Comparison of ENCODE assay signal across 8 mouse cellular contexts in the genomic region with DNA sequence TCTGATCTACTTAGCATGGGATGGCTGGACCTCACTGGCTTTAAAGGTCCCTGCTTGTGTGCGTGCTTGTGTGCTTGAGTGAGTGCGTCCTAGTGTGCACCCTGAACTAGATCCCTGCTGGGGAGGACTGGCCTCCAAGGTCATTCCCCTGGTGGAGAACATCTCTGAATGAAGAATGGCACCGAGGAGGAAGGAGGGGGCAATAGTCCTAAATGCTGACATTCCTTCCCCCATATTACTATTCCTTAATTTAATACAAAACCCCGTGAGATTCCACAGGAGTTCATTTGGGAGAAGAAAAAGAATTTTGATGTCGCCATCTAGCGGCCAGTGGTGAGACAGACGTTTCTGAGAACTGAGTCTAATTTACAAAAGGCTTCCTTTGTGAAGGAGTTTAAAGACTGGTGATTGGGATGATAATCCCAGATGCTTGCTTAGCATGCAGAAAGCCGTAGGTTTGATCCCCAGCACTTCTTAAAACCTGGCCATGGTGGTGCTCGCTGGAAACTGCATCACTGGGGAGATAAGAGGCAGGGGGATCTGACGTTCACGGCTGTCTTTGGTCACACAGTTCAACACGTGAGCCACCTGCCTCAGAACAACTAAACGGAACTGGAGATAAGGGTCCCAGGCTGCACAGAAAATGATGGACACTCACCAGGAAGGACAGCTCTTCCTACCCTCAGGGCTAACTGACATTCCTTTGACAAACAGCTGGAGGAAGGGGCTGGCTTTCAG. TPM values are rescaled to one million over a fixed set of nuclear protein-coding genes. Genes with fewer than 3 reads are reported as not detected.
DNase-seq lines count a peak whose midpoint lies in the region; ATAC-seq lines count a peak whose summit lies in the region.
"Not testable (repeated sequence)": the region's sequence is repeated elsewhere in the genome, so short reads cannot be mapped to it uniquely, and the experiment has no call there.

No protein-coding gene starts in this region.

- H3K9ac ChIP-seq in intestine, embryonic 14.5 days (ENCODE audit: low read length): not testable (repeated sequence)

- H3K4me3 ChIP-seq in intestine, embryonic 14.5 days (ENCODE audit: low read depth, low read length): not testable (repeated sequence)

- H3K4me1 ChIP-seq in intestine, embryonic 14.5 days (replicated peaks; ENCODE audit: control insufficient read depth, insufficient read depth, low read length): not testable (repeated sequence)

- 40% methylated on average over 13 of the region's 13 CpGs for WGBS in intestine, embryonic 14.5 days

- ATAC-seq in intestine, embryonic 14.5 days (replicated peaks; ENCODE audit: low FRiP score, low TSS enrichment, low read depth): peak; percentile 94
- peak; percentile 72 for ATAC-seq in megakaryocyte, adult 5-6 weeks (ENCODE audit: poor library complexity, severe bottlenecking)

- DNase-seq in adrenal gland, adult 2 months: peak; percentile 81
- DNase-seq in embryo, embryonic 11.5 days (ENCODE audit: low read depth, low spot score): peak; percentile 87
- DNase-seq in gastrocnemius, postnatal 36 days: peak; percentile 38 to 69
- peak; percentile 98 for DNase-seq in intestine, embryonic 14.5 days (ENCODE audit: low spot score)
- DNase-seq in left cerebral cortex, adult 8-10 months (ENCODE audit: low spot score in 2 of 2): peak; percentile 65 to 95
- DNase-seq in right cerebral cortex, postnatal 14 days: peak; percentile 98
- peak; percentile 71 for DNase-seq in yolk sac, embryonic 10.5 days (ENCODE audit: low spot score)

- not testable (repeated sequence) for H3K9me3 ChIP-seq in intestine, embryonic 14.5 days (ENCODE audit: control insufficient read depth, low read length)

- intact Hi-C loops in gastrocnemius, postnatal 36 days (cut with DNase I): not testable (repeated sequence)

- H3K4me2 ChIP-seq in intestine, embryonic 14.5 days (ENCODE audit: low read length): not testable (repeated sequence)

- H3K27ac ChIP-seq in intestine, embryonic 14.5 days (ENCODE audit: low read depth): not testable (repeated sequence)

- H3K36me3 ChIP-seq in intestine, embryonic 14.5 days (ENCODE audit: control insufficient read depth, insufficient read depth, low read length): not testable (repeated sequence)

- not testable (repeated sequence) for H3K27me3 ChIP-seq in intestine, embryonic 14.5 days (replicated peaks; ENCODE audit: control insufficient read depth, insufficient read depth, low read length)

RNA-seq across cellular contexts. Expression of a gene that starts 26.2 kb away (rescaled TPM):
- under 1 TPM; 0.35 to 0.84 TPM for total RNA-seq in adrenal gland, adult 2 months (2021)
- polyA plus RNA-seq in adrenal gland, adult 2 months (2012; rRNA removed): 0.07 TPM in 1 of 2 replicates, not detected in the other
- not detected for total RNA-seq in gastrocnemius, postnatal 36 days (2021)
- 0.42 and 0.46 TPM in 2 replicates for polyA plus RNA-seq in intestine, embryonic 14.5 days (2014; fragmentation: Nextera tagmentation; extraction: Ambion mirVana)
- total RNA-seq in left cerebral cortex, adult 8-10 months (2022): 1 to 10 TPM in 1 of 4 experiments, under 1 TPM in 3; 0.73 to 2.0 (median 0.89) TPM
- not detected in 2 replicates for total RNA-seq in megakaryocyte, adult 5-6 weeks (2015)
- total RNA-seq in megakaryocyte, adult 5-6 weeks (2017): 0.16 TPM in 1 of 2 replicates, not detected in the other
